Comparison of ENCODE assay signal across 8 mouse cellular contexts in genomic region chr3:84039646-84040475, GRCm38 (mm10). TPM values are rescaled to one million over a fixed set of nuclear protein-coding genes. Genes with fewer than 3 reads are reported as not detected.
A peak's percentile ranks its signal among the peaks of the same experiment; 100 is the strongest.
DNase-seq lines count a peak whose midpoint lies in the region; ATAC-seq lines count a peak whose summit lies in the region.

Tmem131l (minus strand) TSS chr3:84040175.

- ATAC-seq in intestine, embryonic 16.5 days: peak; percentile 96
- peak; percentile 96 for ATAC-seq in midbrain, embryonic 11.5 days (ENCODE audit: low FRiP score)

- H3K4me3 ChIP-seq in intestine, embryonic 16.5 days (ENCODE audit: low read length): peak within 1 kb of the TSS; percentile 88
- H3K4me3 ChIP-seq in midbrain, embryonic 11.5 days (ENCODE audit: low read depth, low read length): peak within 1 kb of the TSS; percentile 96

- H3K27me3 ChIP-seq in intestine, embryonic 16.5 days (replicated peaks; ENCODE audit: control insufficient read depth, insufficient read depth, low read length): no peaks in the 10 kb centered on the region
- no peaks in the 10 kb centered on the region; the same call in 1 of the 2 replicates for H3K27me3 ChIP-seq in midbrain, embryonic 11.5 days (ENCODE audit: control insufficient read depth, insufficient read depth, low read length)

- peak within 1 kb of the TSS; percentile 94 for H3K27ac ChIP-seq in intestine, embryonic 16.5 days (ENCODE audit: low read length)
- H3K27ac ChIP-seq in midbrain, embryonic 11.5 days (ENCODE audit: low read depth, low read length): peak within 1 kb of the TSS; percentile 89

- no peaks in the 10 kb centered on the region for H3K9me3 ChIP-seq in intestine, embryonic 16.5 days (ENCODE audit: control insufficient read depth, low read length)
- H3K9me3 ChIP-seq in midbrain, embryonic 11.5 days (ENCODE audit: control insufficient read depth, low read length): no peaks in the 10 kb centered on the region

- peak within 1 kb of the TSS; percentile 89 for H3K9ac ChIP-seq in intestine, embryonic 16.5 days (ENCODE audit: low read depth, low read length)
- H3K9ac ChIP-seq in midbrain, embryonic 11.5 days (ENCODE audit: low read length): peak within 1 kb of the TSS; percentile 99

- intact Hi-C loops in left cerebral cortex, postnatal 4 days (cut with DNase I): loop anchor here (5.0 kb wide), 2 partner anchors 98 to 112 kb away; no protein-coding TSS in a partner anchor

- WGBS in intestine, embryonic 16.5 days: under 1% methylated on average over 93 of the region's 100 CpGs
- whole genome bisulfite sequencing in midbrain, embryonic 11.5 days: under 1% methylated on average over 96 of the region's 100 CpGs

- peak; percentile 70 for DNase-seq in layer of hippocampus, adult 11-12 months (ENCODE audit: low spot score)
- DNase-seq in layer of hippocampus, adult 9-10 months (ENCODE audit: low spot score): no peak
- DNase-seq in embryo, embryonic 11.5 days (ENCODE audit: low read depth, low spot score): peak; percentile 80
- DNase-seq in gastrocnemius, postnatal 4 days (ENCODE audit: low spot score in 2 of 2): peak; percentile 74 to 87
- DNase-seq in left cerebral cortex, postnatal 4 days: peak; percentile 91
- DNase-seq in midbrain, embryonic 11.5 days (ENCODE audit: low spot score, missing footprints): peak; percentile 98
- DNase-seq in skeletal muscle tissue, adult 2 months (ENCODE audit: low read depth, low spot score): peak; percentile 67

- H3K4me1 ChIP-seq in intestine, embryonic 16.5 days (ENCODE audit: control insufficient read depth, insufficient read depth, low read length): peaks cover 2% of the 10 kb centered on the region; the same call in 1 of the 2 replicates
- H3K4me1 ChIP-seq in midbrain, embryonic 11.5 days (ENCODE audit: control insufficient read depth, insufficient read depth, low read length): peaks cover 21% of the 10 kb centered on the region

- peak within 1 kb of the TSS; percentile 100 for H3K4me2 ChIP-seq in intestine, embryonic 16.5 days (ENCODE audit: low read depth, low read length)
- H3K4me2 ChIP-seq in midbrain, embryonic 11.5 days: peak within 1 kb of the TSS; percentile 90

- no peaks in the 10 kb centered on the region for H3K36me3 ChIP-seq in intestine, embryonic 16.5 days (ENCODE audit: control insufficient read depth, insufficient read depth, low read length)
- H3K36me3 ChIP-seq in midbrain, embryonic 11.5 days (ENCODE audit: control insufficient read depth, insufficient read depth, low read length): no peaks in the 10 kb centered on the region

RNA-seq across cellular contexts. Expression of gene Tmem131l, which starts in this region (rescaled TPM):
- 10 to 100 TPM; 59.8 to 60.5 TPM for total RNA-seq in gastrocnemius, postnatal 4 days (2021)
- polyA plus RNA-seq in intestine, embryonic 16.5 days (2015; fragmentation: Nextera tagmentation; extraction: Ambion mirVana): 18.2 and 19.8 TPM in 2 replicates
- total RNA-seq in left cerebral cortex, postnatal 4 days (2021): 100 to 1,000 TPM in 1 of 2 experiments, 10 to 100 TPM in 1; 91.8 to 110 TPM
- 67.1 and 76.3 TPM in 2 replicates for polyA plus RNA-seq in midbrain, embryonic 11.5 days (2014; fragmentation: Nextera tagmentation; extraction: Ambion mirVana)
